In genomic region chr7:111352176-111352575, GRCm38 (mm10) we compare ENCODE assay signal across 25 mouse cellular contexts.
A peak's percentile ranks its signal among the peaks of the same experiment; 100 is the strongest.
DNase-seq lines count a peak whose midpoint lies in the region; ATAC-seq and TF ChIP-seq lines count a peak whose summit lies in the region.
"Had no signal": no experiment of that assay in that cellular context is flagged by ENCODE, and none has a peak within 500 bp of the region (broad histone marks: within the 10 kb centered on the region; RNA-seq: fewer than 3 reads in every experiment).

No protein-coding gene starts in this region.

- H3K9ac ChIP-seq in lung, embryonic 16.5 days (ENCODE audit: low read length): no peak overlapping the region
- H3K9ac ChIP-seq in kidney, embryonic 15.5 days: no peak overlapping the region
- H3K9ac ChIP-seq: embryonic facial prominence, embryonic 12.5 days; forebrain, embryonic 13.5 days; heart, embryonic 12.5 days; hindbrain, embryonic 14.5 days; limb, embryonic 15.5 days; liver, embryonic 14.5 days; midbrain, embryonic 12.5 days had no signal

- TF ChIP-seq POLR2A in lung, adult 2 months (IDR thresholded peaks at IDR 0.05; ENCODE audit: borderline replicate concordance, extremely low read depth, low read depth, low read length): no peak

- H3K36me3 ChIP-seq in lung, embryonic 16.5 days (ENCODE audit: control insufficient read depth, insufficient read depth, low read length): no peaks in the 10 kb centered on the region
- no peaks in the 10 kb centered on the region for H3K36me3 ChIP-seq in kidney, embryonic 15.5 days
- H3K36me3 ChIP-seq: embryonic facial prominence, embryonic 12.5 days; heart, embryonic 12.5 days; limb, embryonic 15.5 days; midbrain, embryonic 12.5 days had no signal

- no peaks in the 10 kb centered on the region for H3K9me3 ChIP-seq in lung, embryonic 16.5 days (ENCODE audit: control insufficient read depth, low read length)
- no peaks in the 10 kb centered on the region for H3K9me3 ChIP-seq in kidney, embryonic 15.5 days (replicated peaks)
- H3K9me3 ChIP-seq: embryonic facial prominence, embryonic 12.5 days; forebrain, embryonic 13.5 days; heart, embryonic 12.5 days; midbrain, embryonic 12.5 days had no signal

- TF ChIP-seq CTCF in gastrocnemius, adult 2 months (IDR thresholded peaks at IDR 0.05): no peak
- TF ChIP-seq CTCF in lung, adult 2 months (IDR thresholded peaks at IDR 0.05; ENCODE audit: insufficient read depth, low read length): no peak

- no peak overlapping the region for H3K4me3 ChIP-seq in gastrocnemius, adult 2 months
- no peak overlapping the region for H3K4me3 ChIP-seq in lung, embryonic 16.5 days (ENCODE audit: low read length)
- H3K4me3 ChIP-seq in lung, adult 2 months (replicated peaks; ENCODE audit: extremely low read depth, low read depth, low read length): no peak overlapping the region
- H3K4me3 ChIP-seq in kidney, embryonic 15.5 days (replicated peaks): no peak overlapping the region
- H3K4me3 ChIP-seq: embryonic facial prominence, embryonic 12.5 days; forebrain, embryonic 13.5 days; heart, embryonic 12.5 days; limb, embryonic 15.5 days; midbrain, embryonic 12.5 days had no signal

- H3K4me1 ChIP-seq in lung, embryonic 16.5 days (replicated peaks; ENCODE audit: control insufficient read depth, insufficient read depth, low read length): no peaks in the 10 kb centered on the region
- no peaks in the 10 kb centered on the region for H3K4me1 ChIP-seq in lung, adult 2 months (ENCODE audit: control insufficient read depth, insufficient read depth, low read length)
- no peaks in the 10 kb centered on the region for H3K4me1 ChIP-seq in kidney, embryonic 15.5 days
- H3K4me1 ChIP-seq: embryonic facial prominence, embryonic 12.5 days; forebrain, embryonic 13.5 days; midbrain, embryonic 12.5 days had no signal

- intact Hi-C loops in gastrocnemius, adult 2 months (cut with DNase I): no loop called here
- intact Hi-C loops in gastrocnemius, postnatal 14 days (cut with DNase I; ENCODE audit: low total_unique reads): no loop called here

- H3K4me2 ChIP-seq in lung, embryonic 16.5 days (ENCODE audit: low read depth, low read length): no peak overlapping the region
- no peak overlapping the region for H3K4me2 ChIP-seq in kidney, embryonic 15.5 days
- H3K4me2 ChIP-seq: embryonic facial prominence, embryonic 12.5 days; forebrain, embryonic 13.5 days; heart, embryonic 12.5 days; hindbrain, embryonic 14.5 days; limb, embryonic 15.5 days; midbrain, embryonic 12.5 days had no signal

- no peak overlapping the region for H3K27ac ChIP-seq in gastrocnemius, adult 2 months
- H3K27ac ChIP-seq in lung, embryonic 16.5 days (ENCODE audit: low read length): no peak overlapping the region
- H3K27ac ChIP-seq in kidney, embryonic 15.5 days: no peak overlapping the region
- H3K27ac ChIP-seq: embryonic facial prominence, embryonic 12.5 days; forebrain, embryonic 13.5 days; hindbrain, embryonic 14.5 days; kidney, postnatal 0 days; limb, embryonic 15.5 days; liver, embryonic 14.5 days; midbrain, embryonic 12.5 days had no signal

- DNase-seq in gastrocnemius, adult 2 months: peak; percentile 23
- no peak for DNase-seq in gastrocnemius, postnatal 14 days
- DNase-seq in lung, adult 2 months: no peak
- DNase-seq in NIH3T3 (ENCODE audit: low read depth): peak; percentile 60
- peak; percentile 33 for DNase-seq in gonadal fat pad, adult 2 months (ENCODE audit: low read depth)
- DNase-seq: adrenal gland, adult 8-10 months; cerebellum, adult 2 months; cerebellum, postnatal 25 days; gastrocnemius, postnatal 25 days; kidney, adult 18-20 months; left cerebral cortex, postnatal 4 days; right cerebral cortex, postnatal 14 days; spleen, adult 18-20 months had no signal

- ATAC-seq in lung, embryonic 16.5 days (ENCODE audit: low read depth): peak; percentile 56; the same call in 1 of the 2 replicates
- ATAC-seq in kidney, embryonic 15.5 days (replicated peaks; ENCODE audit: low FRiP score): no peak
- ATAC-seq: forebrain, embryonic 13.5 days; inflammation-experienced regulatory T-cells, adult 6 months; Patski had no signal

- no peaks in the 10 kb centered on the region for H3K27me3 ChIP-seq in lung, embryonic 16.5 days (ENCODE audit: control insufficient read depth, insufficient read depth, low read depth, low read length)
- no peaks in the 10 kb centered on the region for H3K27me3 ChIP-seq in kidney, embryonic 15.5 days
- H3K27me3 ChIP-seq: embryonic facial prominence, embryonic 12.5 days; forebrain, embryonic 13.5 days; heart, embryonic 12.5 days; limb, embryonic 15.5 days; midbrain, embryonic 12.5 days; Patski had no signal

- 67% methylated on average over 2 of the region's 2 CpGs for WGBS in lung, embryonic 16.5 days
- 66% methylated on average over 2 of the region's 2 CpGs for WGBS in lung, adult 2 months
- 95% methylated on average over 2 of the region's 2 CpGs for WGBS in kidney, embryonic 15.5 days

Comparison
In these comparisons a context has a peak if more than half of its experiments do, and no peak if none do; other contexts are left out.
1. DNase-seq: peak in gastrocnemius, adult 2 months (single experiment), NIH3T3 (single experiment) and gonadal fat pad, adult 2 months (single experiment); none in gastrocnemius, postnatal 14 days (single experiment) and lung, adult 2 months (single experiment).